Mouse (Mus musculus) erythroblast, embryonic 14.5 days (primary cell): ENCODE measurements around the gene Adcy1. TPM values are rescaled to one million over a fixed set of nuclear protein-coding genes. Genes with fewer than 3 reads are reported as not detected.

Source experiments
- H3K27me3 ChIP-seq: 2 replicates; pipeline ENCODE4 v1.6.1; 2012; ENCODE audit warnings: inconsistent platforms; ENCODE audit not compliant: control insufficient read depth
- H3K36me3 ChIP-seq: 2 replicates; pipeline ENCODE4 v1.6.1; 2012; ENCODE audit warnings: mild to moderate bottlenecking, inconsistent platforms; ENCODE audit not compliant: control insufficient read depth
- H3K4me1 ChIP-seq: 2 replicates; pipeline ENCODE4 v1.6.1; 2012; ENCODE audit warnings: inconsistent platforms; ENCODE audit not compliant: control insufficient read depth
- H3K4me3 ChIP-seq: replicated peaks from 2 replicates; pipeline ENCODE3; 2012; ENCODE audit warnings: moderate library complexity, mild to moderate bottlenecking, inconsistent platforms
- H3K9me3 ChIP-seq: 2 replicates; pipeline ENCODE4 v1.6.1; 2012; ENCODE audit warnings: low read length, inconsistent platforms, mixed read lengths; ENCODE audit not compliant: control insufficient read depth
- GATA1 ChIP-seq: IDR thresholded peaks from 2 replicates; pipeline ENCODE4 v1.6.1; 2012; ENCODE audit warnings: low read length, inconsistent platforms, mixed read lengths
- TAL1 ChIP-seq: IDR thresholded peaks from 3 replicates; pipeline ENCODE4 v1.6.1; 2012; ENCODE audit warnings: low read length, inconsistent platforms, mixed read lengths
- polyA plus RNA-seq: library from polyadenylated mRNA; stranded (reverse); fragments of >175 nt; gene quantifications from 2 replicates; pipeline ENCODE4 v1.2.3, GENCODE M21; 2012

The Adcy1 gene
- under 0.01 TPM in 1 of 2 replicates, not detected in the other for polyA plus RNA-seq

GRCm38 (mm10) chr11:7063001-7063584 lies at the start of gene Adcy1:
TSS of gene Adcy1 (plus strand) at chr11:7063489.
- Histone ChIP-seq H3K4me1 (no peaks in the 10 kb centered on the region), H3K36me3 (no peaks in the 10 kb centered on the region), H3K9me3 (no peaks in the 10 kb centered on the region), H3K27me3 (peaks cover 41% of the 10 kb centered on the region), H3K4me3 (no peak within 1 kb of the TSS)
- TF ChIP-seq TAL1: no peak

GRCm38 (mm10) chr11:7016907-7017306 lies 46.4 kb upstream of the Adcy1 start:
- no peaks in the 10 kb centered on the region for H3K27me3 ChIP-seq
- no peaks in the 10 kb centered on the region for H3K36me3 ChIP-seq
- H3K9me3 ChIP-seq: peaks cover 6% of the 10 kb centered on the region; the same call in 1 of the 2 replicates
- no peaks in the 10 kb centered on the region for H3K4me1 ChIP-seq
- no peak overlapping the region for H3K4me3 ChIP-seq
- TF ChIP-seq TAL1: no peak
- TF ChIP-seq GATA1: no peak

GRCm38 (mm10) chr11:7018078-7018477 lies 45.2 kb upstream of the Adcy1 start:
- no peak overlapping the region for H3K4me3 ChIP-seq
- no peak for TF ChIP-seq GATA1
- no peak for TF ChIP-seq TAL1
- no peaks in the 10 kb centered on the region for H3K27me3 ChIP-seq
- H3K4me1 ChIP-seq: no peaks in the 10 kb centered on the region
- no peaks in the 10 kb centered on the region for H3K36me3 ChIP-seq
- H3K9me3 ChIP-seq: peaks cover 6% of the 10 kb centered on the region; the same call in 1 of the 2 replicates

GRCm38 (mm10) chr11:7019006-7019525 lies 44.2 kb upstream of the Adcy1 start:
- Histone ChIP-seq H3K4me1 (no peaks in the 10 kb centered on the region), H3K36me3 (no peaks in the 10 kb centered on the region), H3K27me3 (no peaks in the 10 kb centered on the region), H3K4me3 (no peak overlapping the region), H3K9me3 (peaks cover 6% of the 10 kb centered on the region; the same call in 1 of the 2 replicates)
- TF ChIP-seq TAL1 (no peak), GATA1 (no peak)

GRCm38 (mm10) chr11:7033063-7033462 lies 30.2 kb upstream of the Adcy1 start:
- TF ChIP-seq GATA1: no peak
- no peak for TF ChIP-seq TAL1

GRCm38 (mm10) chr11:7039722-7040121 lies 23.6 kb upstream of the Adcy1 start:
- TF ChIP-seq TAL1 (no peak), GATA1 (no peak)
- no peaks in the 10 kb centered on the region for H3K36me3 ChIP-seq

More at GRCm38 (mm10) chr11:7033063-7033462, 30.2 kb upstream of the Adcy1 start:
- H3K4me3 ChIP-seq: no peak overlapping the region
- H3K36me3 ChIP-seq: no peaks in the 10 kb centered on the region
- H3K4me1 ChIP-seq: no peaks in the 10 kb centered on the region
- H3K9me3 ChIP-seq: peaks cover 5% of the 10 kb centered on the region; the same call in 1 of the 2 replicates
- no peaks in the 10 kb centered on the region for H3K27me3 ChIP-seq

GRCm38 (mm10) chr11:7040801-7041200 lies 22.5 kb upstream of the Adcy1 start:
- Histone ChIP-seq H3K27me3 (peaks cover 2% of the 10 kb centered on the region; the same call in 1 of the 2 replicates), H3K4me1 (no peaks in the 10 kb centered on the region), H3K9me3 (no peaks in the 10 kb centered on the region), H3K4me3 (no peak overlapping the region), H3K36me3 (no peaks in the 10 kb centered on the region)
- TF ChIP-seq TAL1: no peak
- no peak for TF ChIP-seq GATA1

More at GRCm38 (mm10) chr11:7039722-7040121, 23.6 kb upstream of the Adcy1 start:
- H3K4me3 ChIP-seq: no peak overlapping the region
- H3K9me3 ChIP-seq: no peaks in the 10 kb centered on the region
- peaks cover 2% of the 10 kb centered on the region; the same call in 1 of the 2 replicates for H3K27me3 ChIP-seq
- H3K4me1 ChIP-seq: no peaks in the 10 kb centered on the region

GRCm38 (mm10) chr11:7047176-7047575 lies 16.1 kb upstream of the Adcy1 start:
- no peaks in the 10 kb centered on the region for H3K9me3 ChIP-seq
- H3K36me3 ChIP-seq: no peaks in the 10 kb centered on the region
- H3K27me3 ChIP-seq: no peaks in the 10 kb centered on the region
- no peak overlapping the region for H3K4me3 ChIP-seq
- TF ChIP-seq TAL1: no peak
- no peak for TF ChIP-seq GATA1
- no peaks in the 10 kb centered on the region for H3K4me1 ChIP-seq

- Histone ChIP-seq H3K4me3 (no peak overlapping the region), H3K9me3 (no peaks in the 10 kb centered on the region), H3K27me3 (no peaks in the 10 kb centered on the region), H3K4me1 (no peaks in the 10 kb centered on the region), H3K36me3 (no peaks in the 10 kb centered on the region)
- TF ChIP-seq GATA1: no peak
- no peak for TF ChIP-seq TAL1
These were observed 15.7 kb upstream of the Adcy1 start for GRCm38 (mm10) chr11:7047584-7047983.
